Mouse (Mus musculus) kidney, embryonic 14.5 days (tissue): ENCODE results near the gene Mrps23. TPM values are rescaled to one million over a fixed set of nuclear protein-coding genes. Genes with fewer than 3 reads are reported as not detected.
A peak's percentile ranks its signal among the peaks of the same experiment; 100 is the strongest.

Experiments
- ATAC-seq: fragments of 200-750 bp; cut with Nextera tagmentation; 2 replicates; pipeline ENCODE4 v1.8.0; 2017; ENCODE audit warnings: moderate number of reproducible peaks, mild to moderate bottlenecking, moderate TSS enrichment, moderate library complexity; ENCODE audit not compliant: low FRiP score, low TSS enrichment
- H3K27ac ChIP-seq: fragments of 300-500 bp; sonication (generic); 2 replicates; pipeline ENCODE4 v1.5.1; 2014; ENCODE audit warnings: low read depth, mild to moderate bottlenecking, low read length, moderate library complexity, mixed read lengths
- H3K27me3 ChIP-seq: fragments of 300-500 bp; sonication (generic); 2 replicates; pipeline ENCODE4 v1.6.1; 2014; ENCODE audit warnings: mild to moderate bottlenecking, low read length; ENCODE audit not compliant: control insufficient read depth, insufficient read depth
- H3K36me3 ChIP-seq: fragments of 300-500 bp; sonication (generic); 2 replicates; pipeline ENCODE4 v1.6.1; 2014; ENCODE audit warnings: low read length, mixed read lengths; ENCODE audit not compliant: control insufficient read depth, insufficient read depth
- H3K4me1 ChIP-seq: fragments of 300-500 bp; sonication (generic); 2 replicates; pipeline ENCODE4 v1.6.1; 2014; ENCODE audit warnings: low read length, mixed read lengths; ENCODE audit not compliant: control insufficient read depth, insufficient read depth
- H3K4me2 ChIP-seq: fragments of 300-500 bp; sonication (generic); replicated peaks from 2 replicates; pipeline ENCODE4 v1.6.1; 2014; ENCODE audit warnings: low read depth, mild to moderate bottlenecking, low read length
- H3K4me3 ChIP-seq: fragments of 300-500 bp; sonication (generic); 2 replicates; pipeline ENCODE4 v1.5.1; 2014; ENCODE audit warnings: mild to moderate bottlenecking, low read length
- H3K9ac ChIP-seq: fragments of 300-500 bp; sonication (generic); 2 replicates; pipeline ENCODE4 v1.6.1; 2014; ENCODE audit warnings: low read depth, mild to moderate bottlenecking, low read length, moderate library complexity
- H3K9me3 ChIP-seq: fragments of 300-500 bp; sonication (generic); 2 replicates; pipeline ENCODE4 v1.6.1; 2016; ENCODE audit warnings: low read length; ENCODE audit not compliant: control insufficient read depth
- WGBS: fragments of 180-500 bp; shearing (Covaris S2); extraction: QIAGEN DNeasy Blood & Tissue Kit; methylation state at CpG from one replicate; pipeline ENCODE4 v1.1.7; 2014; 5-methylcytosine and 5-hydroxymethylcytosine counted together
- polyA plus RNA-seq: library from polyadenylated mRNA; unstranded; fragments of >200 nt; fragmentation: Nextera tagmentation; extraction: Ambion mirVana; gene quantifications from 2 replicates; pipeline ENCODE4 v1.2.1, GENCODE M21; 2014

Mrps23 gene
- polyA plus RNA-seq, 1 experiment from 2014 or later = 63.6 TPM

DNA sequence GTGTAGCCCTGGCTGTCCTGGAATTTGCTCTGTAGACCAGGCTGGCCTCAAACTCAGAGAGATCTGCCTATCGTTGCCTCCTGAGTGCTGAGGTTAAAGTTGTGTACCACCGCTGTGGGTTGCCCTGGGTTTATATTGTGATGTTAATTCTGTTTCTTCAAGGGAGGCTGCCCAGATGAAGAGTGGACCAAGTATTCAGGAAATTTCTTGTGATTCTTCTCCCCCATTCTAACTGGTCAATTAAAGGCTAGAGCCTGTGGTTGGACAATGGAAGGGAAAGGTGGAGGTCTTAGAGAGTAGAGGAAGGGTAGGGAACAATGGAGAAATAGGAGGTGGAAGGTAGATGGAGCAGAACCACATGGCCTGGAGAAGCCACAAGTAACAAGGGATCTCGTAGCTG, 33.6 kb upstream of the Mrps23 start:
- H3K4me1 ChIP-seq = peaks cover 38% of the 10 kb centered on the region
- H3K4me3 ChIP-seq = no peak overlapping the region
- H3K27me3 ChIP-seq = no peaks in the 10 kb centered on the region; the same call in 1 of the 2 replicates
- H3K27ac ChIP-seq = no peak overlapping the region
- no peak overlapping the region for H3K4me2 ChIP-seq
- WGBS = 79% methylated on average over 3 of the region's 3 CpGs
- no peaks in the 10 kb centered on the region for H3K36me3 ChIP-seq
- H3K9me3 ChIP-seq = no peaks in the 10 kb centered on the region
- ATAC-seq = no peak
- no peak overlapping the region for H3K9ac ChIP-seq

DNA sequence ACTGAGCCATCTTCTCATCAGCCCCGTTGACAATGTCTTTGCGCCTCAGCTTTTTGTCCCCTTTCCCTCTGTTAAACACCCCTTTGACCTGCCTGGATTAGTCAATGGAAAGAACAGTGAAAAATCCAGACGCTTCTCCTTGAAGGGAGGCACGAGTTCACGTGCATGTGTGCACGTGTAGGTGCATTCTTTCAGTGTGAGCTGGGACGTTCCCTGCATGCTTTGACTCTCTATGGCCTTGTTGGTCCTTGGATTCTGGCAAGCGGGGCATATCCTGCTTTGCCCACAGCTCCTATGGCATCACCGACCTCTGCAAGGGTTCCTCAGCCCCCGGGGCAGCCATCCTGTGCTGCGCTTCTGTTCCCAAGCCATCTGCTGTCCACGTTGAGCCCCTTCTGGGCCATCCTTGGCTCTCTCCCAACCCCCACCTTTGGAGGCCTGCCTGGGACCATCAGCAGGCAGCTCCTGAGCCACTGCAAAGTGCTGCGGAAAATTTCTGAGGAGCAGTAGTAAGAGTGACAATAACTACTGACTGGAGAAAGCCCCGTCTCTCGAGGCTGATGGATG, 32.2 kb upstream of the Mrps23 start:
- 75% methylated on average over 15 of the region's 15 CpGs for WGBS
- H3K9me3 ChIP-seq = no peaks in the 10 kb centered on the region
- H3K4me1 ChIP-seq = peaks cover 29% of the 10 kb centered on the region
- no peak for ATAC-seq
- H3K4me2 ChIP-seq = no peak overlapping the region
- H3K36me3 ChIP-seq = no peaks in the 10 kb centered on the region; the same call in 1 of the 2 replicates
- no peak overlapping the region for H3K9ac ChIP-seq
- H3K27ac ChIP-seq = no peak overlapping the region
- no peak overlapping the region for H3K4me3 ChIP-seq
- H3K27me3 ChIP-seq = no peaks in the 10 kb centered on the region; the same call in 1 of the 2 replicates

DNA sequence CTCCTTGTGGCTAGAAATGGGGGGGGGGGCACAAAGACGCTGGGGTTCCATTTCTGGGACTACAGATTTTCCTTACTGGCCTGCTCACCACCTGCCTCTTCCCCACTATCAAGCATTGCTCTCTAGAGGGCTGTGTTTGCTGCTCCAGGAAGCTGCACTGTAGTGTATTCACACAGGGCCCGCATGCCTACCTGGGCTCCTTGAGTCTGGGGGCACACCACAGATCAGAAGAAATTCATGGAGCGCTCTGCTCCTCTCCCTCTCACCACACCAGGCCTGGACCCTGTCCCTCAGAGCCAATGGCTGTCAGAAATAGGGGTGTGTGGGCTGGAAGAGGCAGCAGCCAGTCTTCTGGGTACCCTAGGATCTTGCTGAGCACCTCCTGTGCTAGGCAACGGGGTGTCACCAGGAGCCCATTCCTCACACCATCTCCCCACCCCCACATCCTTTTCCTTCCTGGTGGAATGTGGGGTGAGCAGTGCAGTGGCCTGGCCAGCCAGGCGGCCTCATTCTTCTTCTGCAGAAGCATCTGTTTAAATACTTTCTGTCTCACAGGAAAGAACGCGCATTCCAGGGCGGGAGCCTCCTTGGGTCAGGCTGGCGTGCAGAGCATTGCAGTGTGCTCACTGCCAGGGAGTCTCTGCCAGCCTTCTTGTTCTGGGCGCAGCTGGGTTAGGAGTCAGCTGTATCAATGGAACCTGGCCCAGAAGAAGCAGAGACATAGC, 31.4 kb upstream of the Mrps23 start:
- Histone ChIP-seq H3K27me3 (no peaks in the 10 kb centered on the region; the same call in 1 of the 2 replicates), H3K4me1 (peaks cover 29% of the 10 kb centered on the region), H3K4me3 (no peak overlapping the region), H3K9ac (no peak overlapping the region; the same call in 1 of the 2 replicates), H3K36me3 (no peaks in the 10 kb centered on the region; the same call in 1 of the 2 replicates), H3K27ac (peak overlapping the region; percentile 57; the same call in 1 of the 2 replicates), H3K4me2 (no peak overlapping the region), H3K9me3 (no peaks in the 10 kb centered on the region)
- ATAC-seq = peak; percentile 74
- WGBS = 35% methylated on average over 10 of the region's 10 CpGs

DNA sequence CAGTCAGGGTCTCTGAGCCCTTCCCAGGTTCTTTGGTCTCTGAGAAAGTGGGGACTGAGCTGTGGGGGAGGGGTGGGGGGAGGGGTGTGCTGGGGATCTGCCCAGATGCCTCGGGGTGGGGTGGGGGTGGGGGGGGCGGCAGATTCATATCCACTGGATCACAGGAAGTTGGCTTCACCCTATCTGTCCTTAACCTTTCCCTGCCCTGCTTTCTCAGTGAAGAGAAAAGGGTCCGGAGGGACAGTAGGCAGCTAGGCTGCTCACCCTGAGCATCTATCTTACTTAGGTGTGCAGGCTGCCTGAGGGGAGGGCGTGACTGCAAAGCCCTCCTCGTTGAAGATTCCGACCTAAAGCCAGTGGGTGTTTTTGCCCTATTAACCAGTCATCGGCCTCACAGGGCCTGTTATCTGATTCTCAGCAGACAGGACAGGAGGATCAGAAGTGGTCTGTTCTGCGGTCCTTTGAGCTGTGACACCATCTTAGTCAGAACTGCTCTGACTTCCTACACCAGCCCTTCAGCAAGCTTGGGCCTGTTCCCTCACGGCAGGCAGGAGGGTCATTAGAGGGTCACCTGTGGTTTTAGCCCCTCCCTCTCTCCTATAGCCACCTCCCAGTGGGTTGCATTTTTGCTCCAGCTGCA, 30.7 kb upstream of the Mrps23 start:
- ATAC-seq = peak; percentile 50; the same call in 1 of the 2 replicates
- Histone ChIP-seq H3K27me3 (no peaks in the 10 kb centered on the region; the same call in 1 of the 2 replicates), H3K4me1 (peaks cover 29% of the 10 kb centered on the region), H3K36me3 (no peaks in the 10 kb centered on the region; the same call in 1 of the 2 replicates), H3K4me2 (no peak overlapping the region), H3K27ac (peak overlapping the region; percentile 57; the same call in 1 of the 2 replicates), H3K9ac (no peak overlapping the region; the same call in none of the 2 replicates), H3K9me3 (no peaks in the 10 kb centered on the region), H3K4me3 (no peak overlapping the region)
- 15% methylated on average over 9 of the region's 9 CpGs for WGBS

DNA sequence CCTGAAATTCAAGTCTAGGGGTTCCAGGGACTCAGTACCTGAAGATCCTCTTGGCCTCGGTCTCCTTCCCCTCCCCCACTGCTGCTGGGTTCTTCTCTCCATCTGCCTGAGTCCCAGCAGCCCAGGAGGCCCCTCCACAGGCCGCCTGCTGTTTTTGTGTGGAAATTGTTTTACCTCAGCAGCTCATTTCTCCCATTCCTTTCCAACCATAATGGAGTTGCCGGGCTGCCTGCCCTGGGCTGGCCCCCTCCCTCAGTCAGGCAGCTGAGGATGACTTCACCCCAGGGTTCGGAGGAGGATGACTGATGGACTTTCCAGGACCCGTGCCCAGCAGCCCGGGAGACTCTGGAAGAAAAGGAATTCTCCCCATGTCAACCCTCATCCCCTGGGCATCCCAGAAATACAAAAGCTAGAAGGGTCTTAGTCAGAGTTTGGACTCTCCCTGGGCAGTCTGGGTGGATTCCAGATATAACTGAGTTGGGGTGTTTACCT, 23.7 kb upstream of the Mrps23 start:
- Histone ChIP-seq H3K27me3 (no peaks in the 10 kb centered on the region), H3K9me3 (no peaks in the 10 kb centered on the region), H3K4me3 (no peak overlapping the region), H3K4me2 (0 out of 2 replicates have a peak overlapping the region, but pooled peaks have one; percentile 5), H3K27ac (peak overlapping the region; percentile 85), H3K9ac (no peak overlapping the region), H3K36me3 (peaks cover 10% of the 10 kb centered on the region; the same call in 1 of the 2 replicates), H3K4me1 (peaks cover 27% of the 10 kb centered on the region)
- ATAC-seq = peak; percentile 17; the same call in 1 of the 2 replicates
- 19% methylated on average over 6 of the region's 6 CpGs for WGBS

DNA sequence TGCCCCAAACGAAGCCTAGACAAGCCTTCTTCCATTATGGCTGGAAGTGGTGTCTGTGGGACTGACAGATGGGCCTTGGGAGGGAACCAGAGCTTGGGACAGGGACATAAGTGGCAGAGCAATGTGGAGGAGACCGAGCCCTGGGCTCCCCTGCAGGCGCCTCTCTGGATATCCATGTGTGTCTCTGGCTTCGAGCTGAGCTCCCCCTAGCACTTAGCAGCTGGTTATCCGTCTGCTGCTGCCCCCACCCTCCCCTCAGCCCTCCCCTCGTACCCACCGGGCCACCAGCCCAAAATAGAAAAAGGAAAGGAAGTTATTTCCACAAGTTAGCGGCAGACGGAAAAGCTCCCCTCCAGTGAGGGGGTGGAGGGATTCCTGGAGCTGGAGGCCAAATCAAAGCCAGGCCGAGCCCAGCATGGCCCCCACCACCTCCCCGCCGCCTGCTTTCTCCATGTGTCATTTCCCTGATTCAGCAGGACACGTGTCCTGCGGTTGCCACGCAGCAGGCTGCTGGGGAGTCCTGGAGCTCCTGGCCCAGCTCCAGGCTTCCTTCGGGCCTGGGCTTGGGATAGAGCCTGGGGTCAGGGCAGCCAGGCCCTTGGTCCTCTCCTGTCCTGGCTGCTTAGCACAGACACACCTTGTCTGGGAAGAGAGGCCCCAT, 23.1 kb upstream of the Mrps23 start:
- WGBS = 18% methylated on average over 16 of the region's 16 CpGs
- peak; percentile 75 for ATAC-seq
- H3K27ac ChIP-seq = peak overlapping the region; percentile 85
- no peak overlapping the region for H3K4me3 ChIP-seq
- peaks cover 27% of the 10 kb centered on the region for H3K4me1 ChIP-seq
- H3K36me3 ChIP-seq = peaks cover 10% of the 10 kb centered on the region; the same call in 1 of the 2 replicates
- H3K9me3 ChIP-seq = no peaks in the 10 kb centered on the region
- H3K27me3 ChIP-seq = no peaks in the 10 kb centered on the region
- 0 out of 2 replicates have a peak overlapping the region, but pooled peaks have one; percentile 5 for H3K4me2 ChIP-seq
- no peak overlapping the region for H3K9ac ChIP-seq

DNA sequence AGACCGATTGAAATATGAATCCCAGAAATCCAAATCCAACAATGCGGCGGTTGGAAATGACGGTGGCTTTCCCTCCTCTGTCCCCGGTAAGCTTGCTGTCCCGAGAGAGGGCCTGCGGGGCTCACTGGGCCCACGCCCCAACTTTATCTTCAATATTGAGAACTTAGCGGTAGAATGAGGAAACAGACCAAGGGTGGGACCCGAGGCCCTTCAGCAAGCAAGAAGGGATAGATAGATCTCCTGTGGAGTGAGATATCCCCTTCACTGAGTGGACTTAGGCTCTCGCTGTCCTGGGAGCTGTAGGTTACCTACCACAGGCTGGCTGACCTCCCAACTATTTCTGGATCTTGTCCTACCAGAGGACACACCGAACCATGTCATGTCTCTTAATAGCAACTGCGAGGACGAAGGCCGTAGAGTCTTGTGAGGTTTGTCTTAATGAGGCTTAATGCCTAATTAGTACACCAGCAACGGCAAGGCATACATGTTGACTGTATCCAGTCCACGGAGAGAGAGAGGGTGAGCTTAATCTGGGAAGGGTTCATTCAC, 19.5 kb upstream of the Mrps23 start:
- 93% methylated on average over 17 of the region's 17 CpGs for WGBS
- Histone ChIP-seq H3K4me3 (no peak overlapping the region), H3K4me1 (peaks cover 38% of the 10 kb centered on the region), H3K36me3 (peaks cover 10% of the 10 kb centered on the region; the same call in 1 of the 2 replicates), H3K9me3 (no peaks in the 10 kb centered on the region), H3K27ac (no peak overlapping the region), H3K9ac (no peak overlapping the region), H3K27me3 (no peaks in the 10 kb centered on the region), H3K4me2 (no peak overlapping the region)
- no peak for ATAC-seq
